Mouse (Mus musculus): ENCODE measurements around the gene Gm11397. TPM values are rescaled to one million over a fixed set of nuclear protein-coding genes. Genes with fewer than 3 reads are reported as not detected.
"Not testable (repeated sequence)": the region's sequence is repeated elsewhere in the genome, so short reads cannot be mapped to it uniquely, and the experiment has no call there.

Gm11397 gene
- polyA plus RNA-seq (2011; ENCODE audit: insufficient read depth, insufficient read length, low read depth, missing spikeins): not detected in 2 replicates

DNA sequence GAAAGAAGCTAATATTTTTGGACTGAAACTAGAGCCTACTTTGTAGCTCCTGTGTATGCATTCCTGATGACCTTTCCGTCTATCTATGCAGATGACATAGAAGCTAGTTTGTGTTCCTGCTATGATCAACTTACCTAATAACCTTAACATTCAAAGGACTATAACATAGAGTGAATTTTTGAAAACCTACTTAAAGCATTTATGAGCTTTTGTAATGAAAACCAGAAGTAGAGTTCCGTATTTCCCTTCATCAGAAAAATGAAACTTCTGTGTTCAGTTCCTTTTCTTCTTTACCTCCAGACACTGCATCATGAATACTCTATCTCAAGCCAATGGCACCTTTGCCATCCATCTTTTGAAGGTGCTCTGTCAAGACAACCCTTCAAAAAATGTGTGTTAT, at the start of gene Gm11397:
Gene Gm11397, plus strand, starts transcription at position 301 of the 400 bp plus-strand sequence.
- H3K9ac ChIP-seq (ENCODE audit: low read depth, poor library complexity, severe bottlenecking); H3K27ac ChIP-seq (ENCODE audit: insufficient read depth, low read length); H3K4me3 ChIP-seq (ENCODE audit: low read depth, low read length); H3K4me1 ChIP-seq (ENCODE audit: control insufficient read depth, insufficient read depth, low read length); H3K27me3 ChIP-seq (ENCODE audit: control insufficient read depth, insufficient read depth, low read length, poor library complexity, severe bottlenecking); H3K9me3 ChIP-seq (replicated peaks; ENCODE audit: control insufficient read depth, insufficient read depth, low read length, poor library complexity, severe bottlenecking); H3K36me3 ChIP-seq (ENCODE audit: control insufficient read depth, insufficient read depth, low read length, poor library complexity, severe bottlenecking): not testable (repeated sequence)

DNA sequence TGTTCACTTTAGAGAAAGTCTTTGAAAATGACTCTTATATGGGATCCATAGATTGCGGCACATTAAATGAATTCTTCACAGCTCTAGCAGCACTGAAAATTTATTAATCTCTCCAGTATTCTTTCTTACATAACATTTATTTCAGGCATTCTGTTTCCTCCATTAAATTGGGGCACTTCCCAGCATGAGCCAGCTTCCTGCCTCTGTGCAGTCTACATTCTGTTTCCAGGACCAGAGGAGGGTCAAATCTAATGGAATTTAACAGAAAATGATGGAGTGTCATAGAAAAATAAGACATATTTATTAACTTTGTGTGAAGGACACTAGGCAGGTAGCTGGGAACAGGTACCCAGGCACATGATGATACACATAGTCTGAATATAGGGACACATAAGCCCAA, 38.9 kb upstream of the Gm11397 start:
- H3K4me3 ChIP-seq (ENCODE audit: low read depth, low read length); H3K36me3 ChIP-seq (ENCODE audit: control insufficient read depth, insufficient read depth, low read length, poor library complexity, severe bottlenecking); H3K9ac ChIP-seq (ENCODE audit: low read depth, poor library complexity, severe bottlenecking); H3K27ac ChIP-seq (ENCODE audit: insufficient read depth, low read length); H3K4me1 ChIP-seq (ENCODE audit: control insufficient read depth, insufficient read depth, low read length); H3K9me3 ChIP-seq (replicated peaks; ENCODE audit: control insufficient read depth, insufficient read depth, low read length, poor library complexity, severe bottlenecking); H3K27me3 ChIP-seq (ENCODE audit: control insufficient read depth, insufficient read depth, low read length, poor library complexity, severe bottlenecking): not testable (repeated sequence)

DNA sequence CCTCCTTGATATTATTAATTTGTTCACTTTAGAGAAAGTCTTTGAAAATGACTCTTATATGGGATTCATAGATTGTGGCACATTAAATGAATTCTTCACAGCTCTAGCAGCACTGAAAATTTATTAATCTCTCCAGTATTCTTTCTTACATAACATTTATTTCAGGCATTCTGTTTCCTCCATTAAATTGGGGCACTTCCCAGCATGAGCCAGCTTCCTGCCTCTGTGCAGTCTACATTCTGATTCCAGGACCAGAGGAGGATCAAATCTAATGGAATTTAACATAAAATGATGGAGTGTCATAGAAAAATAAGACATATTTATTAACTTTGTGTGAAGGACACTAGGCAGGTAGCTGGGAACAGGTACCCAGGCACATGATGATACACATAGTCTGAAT, 37.2 kb downstream of the Gm11397 start:
- H3K27me3 ChIP-seq (ENCODE audit: control insufficient read depth, insufficient read depth, low read length, poor library complexity, severe bottlenecking); H3K9me3 ChIP-seq (replicated peaks; ENCODE audit: control insufficient read depth, insufficient read depth, low read length, poor library complexity, severe bottlenecking); H3K9ac ChIP-seq (ENCODE audit: low read depth, poor library complexity, severe bottlenecking); H3K36me3 ChIP-seq (ENCODE audit: control insufficient read depth, insufficient read depth, low read length, poor library complexity, severe bottlenecking); H3K27ac ChIP-seq (ENCODE audit: insufficient read depth, low read length); H3K4me3 ChIP-seq (ENCODE audit: low read depth, low read length); H3K4me1 ChIP-seq (ENCODE audit: control insufficient read depth, insufficient read depth, low read length): not testable (repeated sequence)

Other genes starting within 250 kb of the Gm11397 start
- not detected in 2 replicates for gene Serpinb9c, start 236.0 kb upstream of the Gm11397 start, polyA plus RNA-seq (2011; ENCODE audit: insufficient read depth, insufficient read length, low read depth, missing spikeins)
- not detected in 2 replicates for gene Serpinb9d, start 202.8 kb upstream of the Gm11397 start, polyA plus RNA-seq (2011; ENCODE audit: insufficient read depth, insufficient read length, low read depth, missing spikeins)
- 0.93 and 1.3 TPM in 2 replicates for gene Serpinb9e, start 146.1 kb upstream of the Gm11397 start, polyA plus RNA-seq (2011; ENCODE audit: insufficient read depth, insufficient read length, low read depth, missing spikeins)
- 0.62 and 1.2 TPM in 2 replicates for gene Serpinb9f, start 71.7 kb upstream of the Gm11397 start, polyA plus RNA-seq (2011; ENCODE audit: insufficient read depth, insufficient read length, low read depth, missing spikeins)
- not detected in 2 replicates for gene Serpinb9g, start 89.0 kb downstream of the Gm11397 start, polyA plus RNA-seq (2011; ENCODE audit: insufficient read depth, insufficient read length, low read depth, missing spikeins)

All from ES-Bruce4 (cell line).